Mouse (Mus musculus): ENCODE measurements around the gene Map6d1.
A peak's percentile ranks its signal among the peaks of the same experiment; 100 is the strongest.

The Map6d1 gene

DNA sequence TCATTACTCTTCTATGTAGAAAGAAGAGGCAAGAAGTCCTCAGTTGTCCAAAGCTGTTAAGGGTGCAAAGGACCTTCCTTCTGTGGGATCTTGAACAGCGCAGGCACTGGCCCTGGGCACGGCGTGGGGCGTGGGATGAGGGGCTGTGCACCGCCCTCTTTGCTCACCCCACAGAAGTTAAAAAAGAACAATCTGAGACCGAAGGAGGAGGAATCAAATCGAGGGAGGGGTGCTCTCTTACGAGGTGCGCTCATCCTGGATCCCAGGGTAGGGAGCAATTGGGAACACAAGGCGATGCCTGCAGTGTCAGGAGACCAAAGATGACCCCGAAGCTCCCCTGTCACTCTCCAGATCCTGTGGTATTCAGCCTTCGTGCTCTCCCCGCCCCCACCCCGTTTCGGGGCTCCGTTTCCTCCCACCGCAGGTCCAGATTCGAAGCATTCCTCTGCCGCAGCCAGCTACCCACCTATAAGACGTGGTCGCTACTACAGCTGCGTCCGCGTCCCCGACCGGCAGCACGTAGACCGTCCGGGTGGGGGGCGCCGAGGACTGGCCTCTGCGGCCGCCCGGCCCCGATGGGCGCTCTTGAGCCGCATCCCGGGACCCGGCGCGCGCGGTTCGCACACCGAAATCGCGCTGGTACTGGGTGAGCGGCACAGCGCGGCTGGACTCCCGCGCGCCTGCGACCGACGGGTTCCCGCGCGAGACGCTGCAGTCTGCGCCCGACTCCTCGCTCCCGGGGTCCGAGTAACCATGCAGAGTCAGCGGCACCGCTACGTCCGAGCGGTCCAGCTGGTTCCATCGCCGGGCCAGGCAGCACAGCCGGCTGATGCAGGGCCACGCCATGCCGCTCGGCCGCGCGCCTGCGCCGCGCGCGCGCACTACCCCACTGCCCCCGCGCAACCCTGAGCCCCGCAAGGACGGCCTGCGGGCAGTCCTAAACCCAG, at the start of gene Map6d1:
Gene Map6d1 (minus strand): TSS at position 891 of the 947 bp plus-strand sequence.
- TF ChIP-seq GATA4 (IDR thresholded peaks at IDR 0.05; ENCODE audit: insufficient replicate concordance, low read length) = no peak

DNA sequence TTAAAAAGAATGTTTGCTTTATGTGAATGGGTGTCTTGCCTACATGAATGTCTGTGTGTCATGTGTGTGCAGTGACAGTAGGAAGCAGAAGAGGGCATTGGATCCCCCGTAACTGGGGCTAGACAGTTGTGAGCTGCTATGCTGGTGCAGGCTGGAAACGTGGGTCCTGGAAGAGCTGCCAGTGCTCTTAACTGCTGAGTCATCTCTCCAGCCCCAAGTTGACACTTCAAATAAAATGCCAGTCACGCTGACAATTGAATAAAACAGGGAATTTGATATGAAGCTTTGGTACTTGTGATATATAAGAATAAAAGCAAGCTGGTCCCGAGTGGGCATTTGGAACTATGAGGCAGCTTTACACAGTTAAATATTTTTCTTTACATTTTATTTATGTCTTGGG, 39.1 kb upstream of the Map6d1 start:
- no peak for TF ChIP-seq GATA4 (IDR thresholded peaks at IDR 0.05; ENCODE audit: insufficient replicate concordance, low read length)

DNA sequence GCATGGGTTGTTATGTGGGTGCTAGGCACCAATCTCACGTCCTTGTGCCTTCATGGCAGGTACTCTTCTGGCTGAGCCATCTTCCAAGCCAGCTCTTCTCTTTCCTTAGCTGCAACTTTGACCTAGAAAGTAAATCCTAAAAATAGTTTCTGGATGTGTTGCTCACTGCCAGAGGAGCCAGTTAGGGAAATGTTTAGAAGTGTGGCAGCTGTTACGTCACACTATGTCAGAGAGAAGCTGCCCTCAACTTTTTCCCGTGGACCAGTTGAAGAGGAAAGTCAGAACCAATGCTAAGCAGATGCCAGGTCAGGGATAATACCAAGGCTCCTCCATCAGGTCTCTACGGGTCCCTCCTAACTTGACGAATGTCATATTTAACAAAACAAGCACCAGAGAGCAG, 38.2 kb upstream of the Map6d1 start:
- no peak for TF ChIP-seq GATA4 (IDR thresholded peaks at IDR 0.05; ENCODE audit: insufficient replicate concordance, low read length)

DNA sequence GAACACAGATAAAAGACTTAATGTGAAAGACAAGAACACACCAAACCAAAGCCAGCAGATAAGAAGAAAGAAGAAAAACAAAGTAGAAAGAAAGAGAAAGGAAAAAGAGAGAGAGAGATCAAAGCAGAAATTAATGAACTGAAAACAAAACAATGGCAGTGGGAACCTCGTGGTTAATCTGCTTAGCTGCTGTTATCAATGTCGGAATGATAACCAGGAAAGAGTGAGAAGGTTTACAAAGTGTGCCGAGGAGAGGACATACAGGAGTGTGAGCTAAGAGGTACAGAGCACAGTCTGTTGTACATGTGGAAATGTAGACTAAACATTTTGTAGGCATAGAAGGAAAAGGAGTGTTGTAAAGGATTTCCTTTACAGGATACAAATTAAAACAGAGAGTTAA, 31.8 kb upstream of the Map6d1 start:
- no peak for TF ChIP-seq GATA4 (IDR thresholded peaks at IDR 0.05; ENCODE audit: insufficient replicate concordance, low read length)

DNA sequence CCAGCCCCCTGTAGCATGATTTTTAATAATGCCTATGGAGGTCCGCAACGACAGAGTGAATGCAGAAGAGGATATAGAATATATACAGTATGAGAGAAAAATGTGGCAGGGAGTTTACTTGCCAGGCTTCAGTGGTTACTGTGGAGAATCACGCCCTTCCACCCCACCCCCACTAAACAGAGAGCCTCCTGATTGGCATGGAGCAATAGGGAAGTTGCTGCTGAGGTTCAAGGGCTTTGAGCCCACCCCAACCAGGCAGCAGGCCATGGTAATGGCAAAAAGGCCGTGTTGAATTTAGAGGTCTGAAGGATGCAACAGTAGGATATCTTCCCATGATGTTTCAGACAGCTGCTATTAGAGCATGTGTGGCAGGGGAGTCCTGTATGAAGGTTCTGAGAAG, 30.2 kb upstream of the Map6d1 start:
- TF ChIP-seq GATA4 (IDR thresholded peaks at IDR 0.05; ENCODE audit: insufficient replicate concordance, low read length) = no peak

- TF ChIP-seq GATA4 (IDR thresholded peaks at IDR 0.05; ENCODE audit: insufficient replicate concordance, low read length) = no peak
Observed at GRCm38 (mm10) chr16:20265089-20265488, 23.9 kb upstream of the Map6d1 start.

DNA sequence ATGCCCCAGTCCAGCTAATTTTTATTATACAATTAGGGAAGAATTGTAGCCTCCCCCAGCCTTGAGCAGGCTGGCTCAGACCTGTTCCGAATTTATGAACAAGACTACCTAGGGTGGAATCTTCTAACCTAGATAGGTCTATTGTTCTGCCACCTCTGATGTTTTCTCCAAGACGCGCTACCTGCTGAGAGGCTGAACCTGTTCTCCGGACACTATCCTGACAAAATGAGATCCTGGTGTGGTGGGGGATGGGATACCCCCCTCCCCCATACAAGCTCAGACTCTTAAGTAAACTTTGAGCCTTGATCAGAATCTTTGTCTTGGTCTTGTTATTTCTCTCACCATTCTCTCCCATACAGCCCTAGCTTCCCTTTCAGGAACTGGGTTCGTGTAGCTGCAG, 16.8 kb upstream of the Map6d1 start:
- TF ChIP-seq GATA4 (IDR thresholded peaks at IDR 0.05; ENCODE audit: insufficient replicate concordance, low read length) = no peak

- no peak for TF ChIP-seq GATA4 (IDR thresholded peaks at IDR 0.05; ENCODE audit: insufficient replicate concordance, low read length)
Observed at GRCm38 (mm10) chr16:20248442-20249174, 7.5 kb upstream of the Map6d1 start.

DNA sequence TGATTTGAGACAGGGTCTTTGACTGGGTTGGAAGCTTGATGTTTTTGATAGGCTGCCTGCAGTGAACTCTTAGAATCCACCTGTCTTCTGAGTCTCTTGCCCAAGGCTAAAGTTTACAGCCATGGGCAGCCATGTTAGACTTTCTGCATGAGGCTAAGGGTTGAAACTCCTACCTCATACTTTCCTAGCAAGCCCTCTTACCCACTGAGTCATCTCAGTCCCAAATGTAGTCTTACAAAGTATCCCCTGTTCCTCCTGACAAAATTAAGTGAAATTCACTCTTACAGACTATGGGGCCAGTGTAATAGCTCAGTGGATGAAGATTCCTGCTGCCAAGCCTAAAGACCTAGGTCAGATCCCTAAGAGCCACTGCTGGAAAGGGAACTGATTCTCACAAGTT, 5.9 kb upstream of the Map6d1 start:
- no peak for TF ChIP-seq GATA4 (IDR thresholded peaks at IDR 0.05; ENCODE audit: insufficient replicate concordance, low read length)

DNA sequence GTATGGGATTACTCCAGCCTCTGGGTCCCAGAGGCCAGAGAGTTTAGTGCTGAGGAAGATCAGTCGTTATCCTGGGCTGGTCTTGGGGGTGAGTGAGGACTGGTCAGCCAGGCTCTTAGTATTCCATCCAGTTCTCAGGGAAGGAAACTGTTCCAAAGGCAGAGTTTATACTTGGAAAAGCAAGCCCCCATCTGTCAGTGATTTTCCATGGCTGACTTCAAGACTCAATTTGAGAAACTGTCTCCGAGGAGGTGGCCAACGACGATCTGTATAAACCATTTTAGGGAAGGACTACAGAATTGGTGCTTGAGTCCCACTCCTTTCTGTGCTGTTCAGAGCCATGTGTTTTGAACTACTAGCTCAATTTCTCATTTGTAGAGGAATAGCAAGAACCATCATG, 2.5 kb downstream of the Map6d1 start:
- no peak for TF ChIP-seq GATA4 (IDR thresholded peaks at IDR 0.05; ENCODE audit: insufficient replicate concordance, low read length)

DNA sequence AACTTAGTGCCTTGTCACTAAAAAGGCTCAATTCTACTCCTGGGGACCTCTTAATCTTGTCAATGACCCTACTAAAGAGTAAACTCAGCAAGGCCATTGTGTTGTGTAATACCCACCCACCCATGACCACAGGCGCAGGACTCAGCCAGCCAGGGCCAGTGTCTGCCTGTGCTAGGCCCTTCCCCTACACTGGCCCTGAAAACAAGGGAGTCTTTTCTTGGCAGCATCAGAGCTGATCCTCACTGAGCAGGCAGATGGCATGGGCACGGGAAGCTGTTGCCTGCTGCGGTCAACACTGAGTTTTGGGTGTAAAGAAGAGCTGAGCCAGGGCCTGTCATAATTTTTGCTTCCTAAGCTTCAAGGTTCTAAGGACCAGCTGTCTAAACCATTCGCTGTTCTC, 3.7 kb downstream of the Map6d1 start:
- no peak for TF ChIP-seq GATA4 (IDR thresholded peaks at IDR 0.05; ENCODE audit: insufficient replicate concordance, low read length)

DNA sequence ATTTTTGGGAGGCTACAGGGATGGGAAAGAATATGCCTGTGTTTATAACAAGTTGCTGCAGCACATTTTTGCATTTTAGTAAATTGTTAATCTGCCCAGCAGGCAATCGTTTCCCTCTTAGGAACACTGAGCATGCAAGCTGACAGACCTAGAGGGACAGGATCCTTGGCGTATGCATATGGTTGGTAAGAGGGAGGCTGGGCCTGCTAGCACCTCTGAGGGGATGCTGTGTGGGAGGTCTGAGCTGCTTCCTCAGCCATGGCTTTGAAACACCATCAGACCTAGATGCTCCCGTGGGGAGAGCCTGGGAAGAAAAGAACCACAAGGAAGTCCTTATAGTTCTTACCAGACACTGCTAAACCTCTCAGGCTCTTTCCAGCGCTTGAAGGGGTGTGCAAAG, 6.8 kb downstream of the Map6d1 start:
- TF ChIP-seq GATA4 (IDR thresholded peaks at IDR 0.05; ENCODE audit: insufficient replicate concordance, low read length) = no peak

GRCm38 (mm10) chr16:20228167-20228566, 13.0 kb downstream of the Map6d1 start:
- TF ChIP-seq GATA4 (IDR thresholded peaks at IDR 0.05; ENCODE audit: insufficient replicate concordance, low read length) = no peak

GRCm38 (mm10) chr16:20227504-20227903, 13.7 kb downstream of the Map6d1 start:
- peak; percentile 53; the same call in 1 of the 2 replicates for TF ChIP-seq GATA4 (IDR thresholded peaks at IDR 0.05; ENCODE audit: insufficient replicate concordance, low read length)

DNA sequence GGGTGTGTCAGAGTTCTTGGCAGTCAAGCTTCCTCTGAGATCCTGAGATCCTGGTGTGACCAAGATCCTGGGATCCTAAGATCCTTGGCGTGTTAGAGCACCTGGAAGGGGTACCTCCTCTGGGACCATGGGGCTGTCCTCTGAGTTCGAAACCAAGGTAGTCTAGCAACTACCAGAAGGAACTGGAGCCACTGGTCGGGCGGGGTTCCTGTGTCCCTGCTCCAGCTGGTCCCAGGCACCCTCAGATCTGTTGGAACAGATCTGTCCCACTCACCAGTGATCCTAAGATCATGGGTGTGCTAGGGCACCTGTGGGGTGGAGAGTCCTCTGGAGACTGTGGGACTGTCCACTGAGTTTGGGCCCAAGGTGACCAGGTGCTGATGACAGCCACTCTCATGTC, 14.5 kb downstream of the Map6d1 start:
- no peak for TF ChIP-seq GATA4 (IDR thresholded peaks at IDR 0.05; ENCODE audit: insufficient replicate concordance, low read length)

DNA sequence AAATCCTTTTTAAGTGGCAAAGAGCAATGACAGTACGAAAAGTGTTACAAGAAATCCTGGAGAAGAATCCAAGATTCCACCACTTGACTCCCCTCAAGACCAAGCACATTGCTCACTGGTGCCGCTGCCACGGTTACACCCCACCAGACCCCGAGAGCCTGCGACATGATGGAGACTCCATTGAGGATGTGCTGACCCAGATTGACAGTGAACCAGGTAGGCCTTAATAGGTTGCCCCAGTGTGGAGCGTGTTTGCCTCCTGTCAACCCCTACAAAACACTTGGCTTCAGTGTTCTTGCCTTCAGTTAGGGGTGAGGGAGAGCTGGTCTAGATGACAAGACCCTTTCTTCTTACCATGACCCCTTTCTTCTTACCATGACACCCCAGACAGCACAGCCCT, 18.4 kb downstream of the Map6d1 start:
- TF ChIP-seq GATA4 (IDR thresholded peaks at IDR 0.05; ENCODE audit: insufficient replicate concordance, low read length) = no peak

All from liver, adult (tissue).